Mouse (Mus musculus) embryo, embryonic 9.5 days (tissue): Measurements from ENCODE around the gene P2rx3.
A peak's percentile ranks its signal among the peaks of the same experiment; 100 is the strongest.

Source experiments
- DNase-seq: peaks from one replicate; pipeline ENCODE4 v3.0.0-alpha.2; 2017; ENCODE audit errors: extremely low spot score

Gene P2rx3

GRCm38 (mm10) chr2:84980188-84980587 is 57.1 kb downstream of the P2rx3 start, which contains the start of gene Prg2:
Prg2 (plus strand) TSS chr2:84980461.
- no peak for DNase-seq

GRCm38 (mm10) chr2:84975580-84975979 is 61.7 kb downstream of the P2rx3 start:
- DNase-seq = no peak

- no peak for DNase-seq
These were observed 69.8 kb downstream of the P2rx3 start for GRCm38 (mm10) chr2:84967318-84967991.

- DNase-seq = no peak
These were observed 73.0 kb downstream of the P2rx3 start for GRCm38 (mm10) chr2:84964111-84964801.

- no peak for DNase-seq
These were observed 74.3 kb downstream of the P2rx3 start for GRCm38 (mm10) chr2:84962906-84963507.

- DNase-seq = no peak
These were observed 75.4 kb downstream of the P2rx3 start for GRCm38 (mm10) chr2:84961901-84962300.

GRCm38 (mm10) chr2:84961300-84961699 is 76.0 kb downstream of the P2rx3 start:
- DNase-seq = no peak

GRCm38 (mm10) chr2:84958588-84959264 is 78.5 kb downstream of the P2rx3 start:
- no peak for DNase-seq

- DNase-seq = peak; percentile 53
These were observed 81.0 kb downstream of the P2rx3 start for GRCm38 (mm10) chr2:84956274-84956673.

GRCm38 (mm10) chr2:84955435-84955834 is 81.8 kb downstream of the P2rx3 start:
- DNase-seq = no peak

GRCm38 (mm10) chr2:84952693-84953092 is 84.6 kb downstream of the P2rx3 start:
- no peak for DNase-seq

- no peak for DNase-seq
These were observed 85.0 kb downstream of the P2rx3 start for GRCm38 (mm10) chr2:84952251-84952650.

- no peak for DNase-seq
These were observed 86.2 kb downstream of the P2rx3 start for GRCm38 (mm10) chr2:84951027-84951426.

- no peak for DNase-seq
These were observed 88.5 kb downstream of the P2rx3 start for GRCm38 (mm10) chr2:84948721-84949120.
